Mouse (Mus musculus) stomach, embryonic 15.5 days (tissue): ENCODE measurements around the gene Slc16a5. TPM values are rescaled to one million over a fixed set of nuclear protein-coding genes. Genes with fewer than 3 reads are reported as not detected.
"Not testable (repeated sequence)": the region's sequence is repeated elsewhere in the genome, so short reads cannot be mapped to it uniquely, and the experiment has no call there.

ENCODE experiments used
- ATAC-seq: fragments of 200-750 bp; cut with Nextera tagmentation; 2 replicates; pipeline ENCODE4 v1.8.0; 2017; ENCODE audit warnings: low read depth, moderate number of reproducible peaks, moderate TSS enrichment; ENCODE audit not compliant: insufficient read depth, low FRiP score
- H3K27ac ChIP-seq: fragments of 300-500 bp; sonication (generic); 2 replicates; pipeline ENCODE4 v1.5.1; 2015; ENCODE audit warnings: mild to moderate bottlenecking, inconsistent platforms
- H3K27me3 ChIP-seq: fragments of 300-500 bp; sonication (generic); replicated peaks from 2 replicates; pipeline ENCODE4 v1.6.1; 2015; ENCODE audit warnings: inconsistent platforms
- H3K36me3 ChIP-seq: fragments of 300-500 bp; sonication (generic); 2 replicates; pipeline ENCODE4 v1.6.1; 2015; ENCODE audit warnings: inconsistent platforms
- H3K4me1 ChIP-seq: fragments of 300-500 bp; sonication (generic); 2 replicates; pipeline ENCODE4 v1.6.1; 2015; ENCODE audit warnings: inconsistent platforms
- H3K4me2 ChIP-seq: fragments of 300-500 bp; sonication (generic); 2 replicates; pipeline ENCODE4 v1.6.1; 2015; ENCODE audit warnings: mild to moderate bottlenecking, inconsistent platforms
- H3K4me3 ChIP-seq: fragments of 300-500 bp; sonication (generic); replicated peaks from 2 replicates; pipeline ENCODE4 v1.5.1; 2015; ENCODE audit warnings: inconsistent platforms
- H3K9ac ChIP-seq: fragments of 300-500 bp; sonication (generic); 2 replicates; pipeline ENCODE4 v1.6.1; 2015; ENCODE audit warnings: inconsistent platforms
- H3K9me3 ChIP-seq: fragments of 300-500 bp; sonication (generic); 2 replicates; pipeline ENCODE4 v1.6.1; 2016; ENCODE audit warnings: inconsistent platforms
- WGBS: fragments of 180-500 bp; shearing (Covaris S2); methylation state at CpG from one replicate; pipeline ENCODE4 v1.1.7; 2015; 5-methylcytosine and 5-hydroxymethylcytosine counted together
- polyA plus RNA-seq: library from polyadenylated mRNA; unstranded; fragments of >200 nt; fragmentation: Nextera tagmentation; extraction: Ambion mirVana; gene quantifications from 2 replicates; pipeline ENCODE4 v1.2.1, GENCODE M21; 2015

The Slc16a5 gene
- polyA plus RNA-seq, 1 experiment from 2014 or later, result 2.3 TPM

GRCm38 (mm10) chr11:115472183-115472582, 9.9 kb downstream of the Slc16a5 start:
- Histone ChIP-seq H3K4me3 (no peak overlapping the region), H3K4me2 (no peak overlapping the region), H3K4me1 (peaks cover 17% of the 10 kb centered on the region), H3K9me3 (no peaks in the 10 kb centered on the region), H3K27me3 (no peaks in the 10 kb centered on the region), H3K27ac (no peak overlapping the region), H3K9ac (no peak overlapping the region), H3K36me3 (no peaks in the 10 kb centered on the region)
- no peak for ATAC-seq
- 87% methylated on average over 7 of the region's 7 CpGs for WGBS

GRCm38 (mm10) chr11:115473626-115474275, 11.5 kb downstream of the Slc16a5 start:
- 15% methylated on average over 15 of the region's 15 CpGs for WGBS
- H3K4me1 ChIP-seq, result peaks cover 17% of the 10 kb centered on the region
- H3K36me3 ChIP-seq, result no peaks in the 10 kb centered on the region
- H3K9me3 ChIP-seq, result no peaks in the 10 kb centered on the region
- peak overlapping the region; percentile 52; the same call in 1 of the 2 replicates for H3K27ac ChIP-seq
- no peaks in the 10 kb centered on the region for H3K27me3 ChIP-seq
- H3K4me3 ChIP-seq, result no peak overlapping the region
- H3K4me2 ChIP-seq, result peak overlapping the region; percentile 26
- ATAC-seq, result peak; percentile 20; the same call in 1 of the 2 replicates
- H3K9ac ChIP-seq, result no peak overlapping the region

GRCm38 (mm10) chr11:115475025-115475757, 12.9 kb downstream of the Slc16a5 start, which contains the start of gene Armc7:
TSS of gene Armc7 (plus strand) at chr11:115475667.
- H3K27me3 ChIP-seq, result no peaks in the 10 kb centered on the region
- peak within 1 kb of the TSS; percentile 70 for H3K27ac ChIP-seq
- H3K9ac ChIP-seq, result peak within 1 kb of the TSS; percentile 74
- under 1% methylated on average over 26 of the region's 26 CpGs for WGBS
- no peaks in the 10 kb centered on the region for H3K36me3 ChIP-seq
- peak; percentile 96 for ATAC-seq
- H3K4me2 ChIP-seq, result peak within 1 kb of the TSS; percentile 94
- peak within 1 kb of the TSS; percentile 90 for H3K4me3 ChIP-seq
- H3K4me1 ChIP-seq, result peaks cover 17% of the 10 kb centered on the region
- H3K9me3 ChIP-seq, result no peaks in the 10 kb centered on the region

- Histone ChIP-seq H3K27me3 (no peaks in the 10 kb centered on the region), H3K36me3 (no peaks in the 10 kb centered on the region), H3K4me1 (peaks cover 17% of the 10 kb centered on the region), H3K4me3 (peak overlapping the region; percentile 90), H3K27ac (peak overlapping the region; percentile 44; the same call in 1 of the 2 replicates), H3K9ac (peak overlapping the region; percentile 74), H3K9me3 (no peaks in the 10 kb centered on the region), H3K4me2 (peak overlapping the region; percentile 94)
- peak; percentile 10 for ATAC-seq
- 2% methylated on average over 28 of the region's 28 CpGs for WGBS
These were observed 13.5 kb downstream of the Slc16a5 start for GRCm38 (mm10) chr11:115475758-115476237.

GRCm38 (mm10) chr11:115476630-115477029, 14.4 kb downstream of the Slc16a5 start:
- WGBS, result 81% methylated on average over 4 of the region's 4 CpGs
- ATAC-seq, H3K9me3 ChIP-seq, H3K27ac ChIP-seq, H3K36me3 ChIP-seq, H3K27me3 ChIP-seq, H3K9ac ChIP-seq: not testable (repeated sequence)
- H3K4me3 ChIP-seq, result peak overlapping the region; percentile 90
- peaks cover 17% of the 10 kb centered on the region for H3K4me1 ChIP-seq
- H3K4me2 ChIP-seq, result peak overlapping the region; percentile 94

- ATAC-seq, H3K27ac ChIP-seq, H3K27me3 ChIP-seq, H3K9me3 ChIP-seq, H3K4me3 ChIP-seq, H3K36me3 ChIP-seq, H3K9ac ChIP-seq: not testable (repeated sequence)
- Histone ChIP-seq H3K4me1 (peaks cover 17% of the 10 kb centered on the region), H3K4me2 (0 out of 2 replicates have a peak overlapping the region, but pooled peaks have one; percentile 94)
- WGBS, result 77% methylated on average over 7 of the region's 7 CpGs
These were observed 15.1 kb downstream of the Slc16a5 start for GRCm38 (mm10) chr11:115477388-115477787.

- Histone ChIP-seq H3K9me3 (no peaks in the 10 kb centered on the region), H3K27ac (no peak overlapping the region), H3K9ac (no peak overlapping the region), H3K36me3 (no peaks in the 10 kb centered on the region), H3K27me3 (no peaks in the 10 kb centered on the region), H3K4me1 (peaks cover 15% of the 10 kb centered on the region), H3K4me3 (no peak overlapping the region), H3K4me2 (no peak overlapping the region)
- no peak for ATAC-seq
- 81% methylated on average over 9 of the region's 9 CpGs for WGBS
These were observed 16.1 kb downstream of the Slc16a5 start for GRCm38 (mm10) chr11:115478296-115478938.

- Histone ChIP-seq H3K27me3 (no peaks in the 10 kb centered on the region), H3K27ac (no peak overlapping the region), H3K4me3 (no peak overlapping the region), H3K9ac (no peak overlapping the region), H3K9me3 (no peaks in the 10 kb centered on the region), H3K36me3 (no peaks in the 10 kb centered on the region), H3K4me1 (no peaks in the 10 kb centered on the region), H3K4me2 (no peak overlapping the region)
- ATAC-seq, result no peak
- WGBS, result 73% methylated on average over 6 of the region's 6 CpGs
These were observed 19.4 kb downstream of the Slc16a5 start for GRCm38 (mm10) chr11:115481553-115482259.

GRCm38 (mm10) chr11:115483278-115483677, 21.0 kb downstream of the Slc16a5 start:
- Histone ChIP-seq H3K27ac (no peak overlapping the region), H3K4me1 (no peaks in the 10 kb centered on the region), H3K36me3 (no peaks in the 10 kb centered on the region), H3K9me3 (no peaks in the 10 kb centered on the region), H3K27me3 (no peaks in the 10 kb centered on the region), H3K9ac (no peak overlapping the region), H3K4me3 (no peak overlapping the region), H3K4me2 (no peak overlapping the region)
- WGBS, result 77% methylated on average over 11 of the region's 11 CpGs
- no peak for ATAC-seq

GRCm38 (mm10) chr11:115483726-115484125, 21.5 kb downstream of the Slc16a5 start:
- Histone ChIP-seq H3K4me2 (no peak overlapping the region), H3K4me1 (no peaks in the 10 kb centered on the region), H3K27me3 (no peaks in the 10 kb centered on the region), H3K9ac (no peak overlapping the region), H3K36me3 (no peaks in the 10 kb centered on the region), H3K27ac (no peak overlapping the region), H3K9me3 (no peaks in the 10 kb centered on the region), H3K4me3 (no peak overlapping the region)
- 19% methylated on average over 6 of the region's 6 CpGs for WGBS
- no peak for ATAC-seq

GRCm38 (mm10) chr11:115485155-115485554, 22.9 kb downstream of the Slc16a5 start:
- H3K27ac ChIP-seq, result no peak overlapping the region
- H3K4me3 ChIP-seq, result no peak overlapping the region
- no peaks in the 10 kb centered on the region; the same call in 1 of the 2 replicates for H3K4me1 ChIP-seq
- WGBS, result 58% methylated on average over 12 of the region's 12 CpGs
- no peaks in the 10 kb centered on the region for H3K27me3 ChIP-seq
- no peak overlapping the region for H3K4me2 ChIP-seq
- ATAC-seq, result no peak
- H3K9me3 ChIP-seq, result no peaks in the 10 kb centered on the region
- 0 out of 2 replicates have a peak, but pooled peaks cover 5% of the 10 kb centered on the region for H3K36me3 ChIP-seq
- no peak overlapping the region for H3K9ac ChIP-seq
